Mouse (Mus musculus): ENCODE results near the gene Gapt. TPM values are rescaled to one million over a fixed set of nuclear protein-coding genes. Genes with fewer than 3 reads are reported as not detected.
"Not testable (repeated sequence)": the region's sequence is repeated elsewhere in the genome, so short reads cannot be mapped to it uniquely, and the experiment has no call there.

The Gapt gene
- not detected for total RNA-seq (2021)
- long read RNA-seq, experiment 1: 0 reads
- long read RNA-seq, experiment 2: 0 reads

DNA sequence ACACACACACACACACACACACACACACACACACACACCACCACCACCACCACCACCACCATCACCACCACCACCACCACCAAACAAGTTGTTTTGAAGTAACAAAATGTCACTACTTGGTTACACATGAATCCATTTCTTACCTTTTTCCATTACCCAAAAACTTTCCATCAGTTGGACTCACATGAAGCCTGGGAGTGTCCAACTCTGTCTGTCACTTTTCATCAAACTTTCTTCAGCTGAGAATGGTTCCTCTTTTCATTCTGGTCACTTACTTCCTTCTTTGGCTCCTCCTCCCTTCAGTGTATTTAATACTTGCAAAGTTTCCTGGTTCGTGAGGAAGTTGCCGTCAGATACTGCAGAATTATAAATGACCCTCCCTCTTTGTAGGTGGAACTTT, at the start of gene Gapt:
Gapt (minus strand) TSS at position 259 of the 400 bp plus-strand sequence.
- DNase-seq: no peak

DNA sequence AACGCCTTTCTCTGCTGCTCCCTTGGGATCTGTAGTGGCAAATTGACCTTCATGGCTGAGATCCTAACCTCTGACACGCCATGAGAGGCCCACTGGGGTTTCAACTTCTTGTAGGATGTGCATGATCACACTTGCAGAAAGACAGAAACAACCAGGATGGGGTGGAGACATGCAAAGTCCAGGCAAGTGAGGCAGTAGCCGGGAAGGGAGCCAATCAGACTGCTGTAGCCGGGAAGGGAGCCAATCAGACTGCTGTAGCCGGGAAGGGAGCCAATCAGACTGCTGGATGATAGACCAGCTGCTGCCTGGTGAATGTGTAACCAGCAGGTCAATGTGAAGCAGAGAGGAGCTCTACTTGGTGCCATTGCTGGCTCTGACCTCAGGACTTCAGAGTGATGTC, 49.2 kb upstream of the Gapt start:
- peak; percentile 42 for DNase-seq

DNA sequence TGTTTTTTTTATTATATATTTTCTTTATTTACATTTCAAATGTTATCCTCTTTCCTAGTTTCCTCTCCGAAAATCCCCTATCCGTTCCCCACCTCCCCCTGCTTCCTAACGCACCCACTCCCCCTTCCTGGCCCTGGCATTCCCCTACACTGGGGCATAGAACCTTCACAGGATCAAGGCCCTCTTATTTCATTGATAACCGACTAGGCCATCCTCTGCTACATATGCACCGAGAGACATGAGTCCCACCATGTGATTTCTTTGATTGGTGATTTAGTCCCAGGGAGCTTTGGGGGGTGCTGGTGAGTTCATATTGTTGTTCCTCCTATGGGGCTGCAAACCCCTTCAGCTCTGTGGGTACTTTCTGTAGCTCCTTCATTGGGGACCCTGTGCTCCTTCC, 47.7 kb upstream of the Gapt start:
- DNase-seq: not testable (repeated sequence)

DNA sequence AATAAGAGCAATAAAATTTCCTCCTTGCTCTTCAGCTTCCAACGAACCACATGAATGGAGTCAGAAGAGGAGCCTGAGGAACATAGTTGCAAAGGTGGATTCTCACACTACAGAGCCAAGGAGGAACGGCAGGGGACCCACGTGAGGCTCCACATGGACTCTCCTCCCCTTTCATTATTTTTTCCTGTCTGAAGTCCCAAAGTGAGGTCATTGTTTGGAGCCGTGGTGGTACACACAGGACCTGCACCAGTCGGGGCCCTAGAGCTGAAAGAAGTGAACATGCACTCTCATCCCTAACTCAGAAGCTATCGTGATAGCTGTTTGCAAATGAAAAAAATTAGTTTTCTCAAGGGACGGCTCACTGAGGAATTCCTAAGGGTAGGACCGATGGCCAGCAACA, 47.1 kb upstream of the Gapt start:
- no peak for DNase-seq

DNA sequence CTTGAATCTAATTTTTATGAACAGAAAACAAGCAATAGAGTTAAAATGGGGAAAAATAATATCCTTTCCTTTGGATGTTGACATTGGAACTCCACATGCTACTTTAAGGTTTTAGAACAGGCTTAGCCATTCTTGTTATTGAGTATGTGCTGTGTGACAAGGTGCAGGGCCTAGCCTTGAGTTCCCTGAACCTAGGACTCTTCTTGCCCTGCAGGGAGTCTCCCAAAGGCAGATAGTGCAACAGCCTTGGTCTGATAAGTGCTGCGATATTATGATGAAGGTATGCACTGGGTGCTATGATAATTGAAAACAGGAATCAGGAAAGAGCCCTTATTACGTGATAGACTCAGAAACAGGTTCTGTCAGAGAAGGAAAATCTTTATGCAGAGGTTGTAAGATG, 44.9 kb upstream of the Gapt start:
- DNase-seq: no peak

DNA sequence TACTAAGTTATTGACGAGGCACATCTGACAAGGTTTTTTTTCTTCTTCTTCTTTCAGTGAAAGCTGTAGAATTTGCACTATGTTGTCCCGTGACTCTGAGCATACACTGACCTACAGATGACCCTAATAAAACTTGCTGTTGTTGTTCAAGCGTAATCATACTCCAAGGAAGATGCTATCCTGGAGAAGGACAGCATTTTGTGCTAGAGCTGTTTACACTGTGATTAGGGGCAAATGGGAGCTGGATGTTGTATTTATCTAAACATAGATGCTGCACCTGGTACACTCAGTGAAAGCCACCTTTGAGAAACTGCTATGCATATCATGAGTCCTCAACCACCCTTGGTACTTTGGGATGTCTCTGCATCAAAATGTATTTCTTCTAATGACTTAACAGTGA, 44.4 kb upstream of the Gapt start:
- no peak for DNase-seq

DNA sequence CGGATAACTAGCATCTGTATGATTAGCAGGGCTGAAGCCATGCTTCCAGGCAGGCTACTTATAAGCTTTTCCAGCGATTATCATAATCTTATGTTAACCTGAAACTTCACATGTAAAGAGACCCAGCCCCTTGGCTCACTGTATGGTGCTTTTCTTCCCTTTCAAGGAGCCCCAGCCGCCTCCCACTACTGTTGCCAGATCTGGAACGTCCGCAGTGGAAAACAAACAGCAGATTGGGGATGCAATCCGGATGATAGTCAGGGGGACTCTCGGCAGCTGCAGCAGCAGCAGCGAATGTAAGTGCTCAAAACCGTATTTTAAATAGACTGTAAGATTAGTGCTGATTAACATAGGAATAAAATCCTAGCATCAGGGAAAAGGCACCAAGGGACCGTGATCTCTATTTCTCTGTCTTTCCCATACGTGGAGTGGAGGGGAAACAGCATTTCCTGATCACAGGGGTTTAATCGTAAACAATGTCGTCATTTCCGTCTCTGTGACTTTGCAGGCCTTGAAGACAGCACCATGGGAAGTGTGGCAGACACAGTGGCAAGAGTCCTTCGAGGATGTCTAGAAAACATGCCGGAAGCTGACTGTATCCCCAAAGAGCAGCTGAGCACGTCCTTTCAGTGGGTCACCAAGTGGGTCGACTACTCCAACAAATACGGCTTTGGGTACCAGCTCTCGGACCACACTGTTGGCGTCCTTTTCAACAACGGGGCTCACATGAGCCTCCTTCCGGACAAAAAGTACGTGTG, 41.7 kb upstream of the Gapt start:
- no peak for DNase-seq

DNA sequence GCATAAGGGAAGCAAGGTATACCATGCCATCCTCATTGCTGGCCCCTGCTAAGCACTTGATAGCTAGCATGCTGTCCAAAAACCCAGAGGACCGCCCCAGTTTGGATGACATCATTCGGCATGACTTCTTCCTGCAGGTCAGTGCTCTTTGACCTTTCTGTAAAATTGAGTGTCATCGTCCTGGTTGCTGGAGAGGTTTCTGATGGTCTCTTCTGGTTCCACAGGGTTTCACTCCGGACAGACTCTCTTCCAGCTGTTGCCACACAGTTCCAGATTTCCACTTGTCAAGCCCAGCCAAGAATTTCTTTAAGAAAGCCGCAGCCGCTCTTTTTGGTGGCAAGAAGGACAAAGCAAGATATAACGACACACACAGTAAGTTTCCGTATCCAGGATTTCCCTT, 40.8 kb upstream of the Gapt start:
- no peak for DNase-seq

DNA sequence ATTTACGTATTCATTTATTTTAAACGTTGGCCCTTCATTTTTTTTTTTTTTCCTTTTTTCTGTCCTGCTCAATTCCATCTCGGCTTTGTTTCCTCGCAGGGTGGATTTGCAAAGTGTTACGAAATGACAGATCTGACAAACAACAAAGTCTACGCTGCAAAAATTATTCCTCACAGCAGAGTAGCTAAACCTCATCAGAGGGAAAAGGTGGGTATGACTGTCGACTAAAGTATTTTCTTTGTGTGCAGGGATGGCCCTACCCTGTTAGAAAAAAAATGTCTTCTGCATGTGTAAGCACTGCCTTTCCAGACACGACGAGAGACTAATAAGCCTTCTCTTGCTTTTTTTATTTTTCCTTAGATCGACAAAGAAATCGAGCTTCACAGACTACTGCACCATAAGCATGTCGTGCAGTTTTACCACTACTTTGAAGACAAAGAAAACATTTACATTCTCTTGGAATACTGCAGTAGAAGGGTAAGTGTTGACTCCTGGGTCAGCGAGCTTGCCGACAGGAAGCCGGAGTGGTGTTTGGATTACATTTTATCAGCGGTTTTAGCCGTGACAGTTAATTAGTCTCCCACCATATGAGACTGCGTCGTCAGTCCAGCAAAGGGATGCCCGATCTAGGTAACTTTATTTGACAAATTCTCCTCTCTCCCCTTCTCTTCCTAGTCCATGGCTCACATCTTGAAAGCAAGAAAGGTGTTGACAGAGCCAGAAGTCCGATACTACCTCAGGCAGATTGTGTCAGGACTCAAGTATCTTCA, 39.1 kb upstream of the Gapt start:
- DNase-seq: no peak

DNA sequence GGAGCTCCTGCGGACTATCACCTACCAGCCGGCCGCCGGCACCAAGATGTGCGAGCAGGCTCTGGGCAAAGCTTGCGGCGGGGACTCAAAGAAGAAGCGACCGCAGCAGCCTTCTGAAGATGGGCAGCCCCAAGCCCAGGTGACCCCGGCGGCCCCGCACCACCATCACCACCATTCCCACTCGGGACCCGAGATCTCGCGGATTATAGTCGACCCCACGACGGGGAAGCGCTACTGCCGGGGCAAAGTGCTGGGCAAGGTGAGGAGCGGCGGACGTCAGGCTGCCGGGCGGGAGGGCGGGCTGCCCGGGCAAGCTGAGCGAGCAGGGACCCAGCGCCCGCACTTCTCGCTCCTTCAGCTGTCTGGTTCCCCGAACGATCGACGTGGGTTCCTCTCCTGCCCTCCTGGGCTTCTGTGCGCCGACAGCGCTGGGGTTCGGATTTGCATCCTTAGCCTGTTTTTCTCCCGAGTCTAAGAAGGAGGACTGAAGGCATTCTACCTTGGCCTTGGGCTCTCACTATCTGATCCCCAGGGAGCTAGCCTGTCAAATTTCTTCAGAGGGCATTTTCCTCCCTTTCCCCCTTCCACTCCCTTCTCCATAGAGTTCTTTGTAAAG, 38.3 kb upstream of the Gapt start:
- no peak for DNase-seq

DNA sequence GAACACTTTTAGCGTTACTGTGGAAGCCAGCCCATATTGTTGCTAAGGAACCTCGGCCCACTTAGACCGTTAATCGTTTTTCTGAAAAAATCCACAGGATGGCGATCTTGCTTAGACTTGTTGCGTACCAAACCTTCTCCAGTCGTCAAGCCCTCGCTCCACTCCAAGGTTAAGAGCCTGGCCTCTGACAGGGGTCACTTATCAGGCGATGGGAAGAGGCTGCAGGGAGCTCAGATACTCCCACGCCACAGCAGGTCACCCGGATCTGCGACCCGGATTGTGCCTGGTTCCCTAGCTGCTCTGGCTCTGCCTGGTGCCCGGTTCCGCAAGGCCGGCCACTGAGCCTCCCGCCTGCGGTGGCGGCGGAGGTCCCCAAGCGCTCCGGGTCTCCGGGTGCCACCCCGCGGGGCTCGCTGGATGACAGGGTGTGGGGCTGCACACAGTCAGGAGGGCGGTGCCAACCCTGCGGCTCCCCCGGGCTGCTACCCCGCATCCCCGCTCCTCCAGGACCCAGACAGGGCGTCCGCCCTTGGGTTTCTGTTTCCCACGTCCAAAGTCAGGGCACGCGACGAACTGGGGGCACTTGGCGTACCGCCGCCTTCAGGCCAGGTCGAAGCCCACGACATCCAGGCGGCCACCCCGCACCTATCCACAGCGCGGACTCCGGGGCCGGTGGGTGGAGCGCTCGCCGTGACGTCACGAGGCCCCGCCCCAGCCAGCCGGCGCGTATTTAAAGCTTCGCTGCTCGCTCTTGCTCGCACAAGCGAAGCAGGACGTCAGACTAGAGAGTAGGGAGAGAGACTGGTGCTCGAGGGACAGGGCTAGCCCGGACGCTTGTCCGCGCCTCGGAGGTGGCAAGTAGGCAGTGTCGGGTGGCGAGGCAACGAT, 37.5 kb upstream of the Gapt start, which contains the start of gene Plk2:
Plk2 (plus strand) TSS at position 756 of the 888 bp plus-strand sequence.
- DNase-seq: peak; percentile 90

DNA sequence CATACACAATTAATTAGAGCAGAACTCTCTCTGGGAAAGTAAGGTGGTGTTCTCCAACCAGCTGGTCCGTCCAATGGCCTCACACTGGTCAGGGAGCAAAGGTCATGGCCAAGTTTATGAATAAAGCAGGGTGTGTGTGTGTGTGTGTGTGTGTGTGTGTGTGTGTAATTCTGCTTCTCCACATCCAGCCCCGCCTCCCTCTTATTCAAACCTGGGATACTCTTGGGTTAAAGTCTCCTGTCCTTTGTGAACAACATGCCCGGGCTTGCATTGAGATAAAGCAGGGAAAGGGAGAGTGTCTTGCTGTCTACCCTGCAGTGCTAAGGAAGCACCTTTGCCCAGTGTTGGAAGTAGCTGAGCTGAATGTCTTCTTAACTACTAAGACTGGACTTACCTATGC, 35.6 kb upstream of the Gapt start:
- no peak for DNase-seq

DNA sequence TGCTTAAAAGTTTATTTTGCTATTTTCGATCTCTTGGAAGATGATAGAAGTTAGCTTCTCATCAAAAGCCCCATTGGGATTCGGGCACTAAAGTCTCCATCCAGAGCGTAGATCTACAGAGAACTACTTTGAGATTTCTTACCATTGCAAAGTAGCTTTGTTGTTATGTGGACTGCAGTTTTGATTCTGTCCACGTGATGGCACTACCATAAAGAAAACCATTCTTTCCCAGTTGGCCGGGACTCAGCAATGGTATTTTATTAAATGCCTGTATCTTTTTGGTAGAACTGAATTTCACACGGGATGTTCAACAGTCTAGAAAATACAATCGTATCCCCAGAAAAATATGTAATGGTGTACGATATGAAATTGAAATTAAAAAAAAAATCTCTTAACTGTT, 35.2 kb upstream of the Gapt start:
- no peak for DNase-seq

DNA sequence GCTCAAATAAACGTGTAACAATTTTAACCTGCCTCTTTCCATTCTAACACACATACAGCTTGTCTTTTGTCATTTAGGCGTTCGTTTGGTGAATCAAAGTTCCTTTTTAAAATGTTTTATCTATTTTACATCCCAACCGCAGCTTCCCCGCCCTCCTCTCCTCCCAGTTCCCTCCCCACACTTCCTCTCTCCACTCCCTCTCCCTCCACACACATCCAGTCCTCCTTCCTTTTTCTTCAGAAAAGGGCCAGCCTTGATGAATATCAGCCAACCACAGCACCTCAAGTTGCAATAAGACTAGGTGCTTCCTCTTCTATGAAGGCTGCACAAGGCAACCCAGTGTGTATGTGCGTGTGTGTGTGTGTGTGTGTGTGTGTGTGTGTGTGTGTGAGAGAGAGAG, 27.5 kb upstream of the Gapt start:
- no peak for DNase-seq

DNA sequence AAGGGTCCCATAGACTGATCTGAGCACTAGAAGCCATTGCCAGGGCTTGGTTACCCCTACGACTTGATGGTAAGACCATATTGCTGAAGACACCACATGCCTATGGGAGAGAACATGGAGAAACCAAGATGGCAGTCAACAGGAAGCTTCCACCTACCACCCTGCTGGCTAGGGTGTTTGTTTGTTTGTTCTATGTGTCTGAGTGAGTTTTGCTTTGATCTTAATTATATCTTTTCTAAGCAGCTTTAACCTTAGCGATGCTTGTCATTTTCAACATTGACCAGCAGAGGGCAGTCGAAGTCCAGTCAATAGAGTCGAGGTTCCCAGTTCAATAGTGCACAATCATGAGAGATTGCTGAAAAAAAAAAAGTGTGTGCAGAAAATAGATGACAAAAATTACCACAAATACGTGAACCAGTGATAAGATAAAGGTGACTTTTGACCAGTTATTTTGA, 25.5 kb upstream of the Gapt start:
- DNase-seq: no peak

DNA sequence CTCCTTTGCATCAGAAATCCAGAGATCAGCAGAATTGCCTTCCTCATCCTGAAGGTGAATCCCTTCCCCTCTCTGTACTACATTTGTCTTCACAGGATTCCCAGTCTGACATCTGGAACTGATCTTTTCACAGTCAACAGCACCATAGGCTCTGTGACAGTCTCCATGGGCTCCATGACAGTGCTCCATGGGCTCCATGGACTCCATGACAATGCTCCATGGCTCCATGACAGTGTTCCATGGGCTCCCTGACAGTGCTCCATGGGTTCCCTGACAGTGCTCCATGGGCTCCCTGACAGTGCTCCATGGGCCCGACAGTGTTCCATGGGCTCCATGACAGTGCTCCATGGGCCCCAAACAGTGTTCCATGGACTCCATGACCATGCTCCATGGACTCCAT, 12.7 kb upstream of the Gapt start:
- DNase-seq: no peak

DNA sequence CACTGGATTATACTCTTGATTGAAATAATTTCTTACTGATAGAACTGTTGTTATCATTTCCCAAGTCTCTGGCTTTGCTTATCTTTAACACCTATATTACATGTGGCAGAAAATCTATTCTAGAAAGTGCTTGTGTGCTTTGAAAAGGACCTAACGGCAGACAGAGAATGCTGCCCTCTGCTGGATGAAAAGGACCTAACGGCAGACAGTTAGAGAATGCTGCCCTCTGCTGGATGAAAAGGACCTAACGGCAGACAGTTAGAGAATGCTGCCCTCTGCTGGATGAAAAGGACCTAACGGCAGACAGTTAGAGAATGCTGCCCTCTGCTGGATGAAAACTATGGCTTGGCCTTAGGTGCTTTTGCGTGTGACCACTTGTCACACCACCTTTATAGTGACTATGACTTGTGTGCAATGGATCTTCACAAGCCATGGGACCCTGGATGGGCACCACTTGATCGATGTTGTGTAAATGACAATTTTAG, 11.6 kb upstream of the Gapt start:
- DNase-seq: not testable (repeated sequence)

DNA sequence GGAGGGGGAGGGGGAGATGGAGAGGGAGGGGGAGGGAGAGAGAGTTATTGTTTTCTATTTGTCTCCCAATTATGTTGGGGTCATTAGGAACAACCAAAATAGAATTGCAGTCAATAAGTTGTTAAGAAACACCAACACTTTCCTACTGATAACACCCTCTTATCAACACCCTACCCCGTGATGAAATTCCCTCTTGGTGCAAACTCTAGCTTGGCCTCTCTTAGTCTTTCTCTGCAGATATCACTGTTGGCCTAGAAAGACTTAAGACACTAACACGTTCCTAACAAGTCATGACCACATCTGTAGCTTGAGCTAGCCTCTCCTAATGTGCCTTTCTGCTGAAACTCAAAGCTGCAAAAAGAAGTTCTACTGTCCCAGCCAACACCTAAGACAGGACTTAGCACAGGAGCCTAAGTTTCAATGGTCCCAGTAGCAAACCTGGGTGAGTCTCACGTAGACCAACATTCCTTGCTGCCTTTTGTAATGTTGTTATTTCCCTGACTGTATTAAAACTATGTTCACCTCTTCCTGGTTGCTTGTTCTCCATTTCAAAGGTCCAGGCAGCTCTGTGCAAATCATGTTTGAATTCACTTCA, 11.1 kb upstream of the Gapt start:
- DNase-seq: no peak

DNA sequence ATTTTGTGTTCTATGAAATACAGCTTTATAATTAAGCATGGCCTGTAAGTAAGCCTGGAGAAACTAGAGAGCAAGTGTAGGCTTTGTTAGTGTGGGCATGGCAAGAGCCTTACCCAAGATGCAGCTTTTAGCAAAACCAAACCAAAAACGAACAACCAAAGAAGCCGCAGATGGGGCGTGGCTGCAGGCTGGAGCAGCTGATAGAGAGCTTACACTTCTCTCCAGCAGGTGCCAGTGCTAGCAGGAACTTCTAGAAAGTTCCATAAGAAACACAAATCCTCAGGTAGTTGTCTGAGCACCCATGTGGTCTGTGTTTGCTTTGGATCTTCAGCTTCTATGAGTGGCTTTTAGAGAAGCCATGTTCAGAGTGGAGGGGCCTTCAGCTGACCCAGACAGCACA, 9.5 kb upstream of the Gapt start:
- DNase-seq: no peak

DNA sequence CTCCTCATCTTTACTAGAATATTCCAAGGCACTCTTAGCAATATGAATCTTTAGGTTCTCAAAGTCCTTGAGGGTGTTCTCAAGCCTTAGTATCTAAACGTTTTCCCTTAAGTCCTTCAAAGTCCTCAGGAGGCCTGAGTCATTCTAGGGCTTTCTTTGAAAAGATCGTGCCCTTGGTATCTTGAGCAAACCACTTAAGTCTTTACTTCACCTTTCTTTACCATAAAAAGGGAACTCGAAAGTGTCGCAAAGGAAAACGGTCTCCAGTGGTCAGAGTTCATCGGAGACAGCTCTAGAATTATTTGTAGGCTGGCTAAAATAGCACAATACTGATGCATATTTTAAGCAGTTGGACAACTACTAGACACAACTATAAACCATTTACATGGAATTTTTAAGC, 6.7 kb upstream of the Gapt start:
- DNase-seq: no peak

DNA sequence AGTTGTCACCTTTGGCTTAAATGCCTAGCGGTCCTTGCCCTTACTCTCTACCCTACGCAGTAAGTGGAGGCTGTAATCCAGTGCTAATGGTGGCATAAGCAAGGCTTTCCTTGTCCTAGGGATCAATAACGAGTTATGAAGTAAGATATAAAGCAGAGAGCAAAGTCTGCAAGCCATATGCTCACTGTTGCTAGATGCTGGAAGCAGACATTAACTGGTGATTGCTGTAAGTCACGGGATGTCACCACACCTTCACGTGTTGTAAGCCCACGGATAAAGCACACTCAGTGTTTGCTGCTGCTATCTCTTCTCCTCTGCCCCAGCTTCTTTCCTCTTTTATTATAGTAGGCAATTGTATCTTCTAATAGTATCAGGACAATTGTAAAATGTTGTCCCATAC, 5.9 kb downstream of the Gapt start:
- DNase-seq: no peak

DNA sequence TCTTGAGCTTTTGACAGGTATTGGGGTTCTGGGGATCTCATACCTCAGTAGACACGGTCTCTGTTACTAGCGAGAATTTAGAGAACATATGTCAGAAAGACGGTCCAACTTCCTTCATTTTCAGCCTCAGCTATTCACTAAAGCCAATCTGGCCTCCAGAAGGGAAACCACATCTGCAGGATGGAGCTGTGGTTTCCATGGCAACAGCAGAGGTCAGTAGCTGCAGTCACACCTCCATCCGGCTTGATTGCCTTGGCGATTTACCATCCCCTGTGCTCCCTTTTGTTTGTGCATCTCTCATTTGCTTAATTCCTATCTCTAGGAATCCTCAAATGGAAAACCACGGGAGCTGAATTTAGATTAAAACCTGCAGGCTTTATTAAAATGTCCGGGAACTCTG, 10.3 kb downstream of the Gapt start:
- no peak for DNase-seq

Data from gastrocnemius, postnatal 25 days (tissue).